Mouse (Mus musculus) stomach, embryonic 14.5 days (tissue): ENCODE data around the gene Ms4a4a. TPM values are rescaled to one million over a fixed set of nuclear protein-coding genes. Genes with fewer than 3 reads are reported as not detected.

Experiments used
- ATAC-seq: fragments of 200-750 bp; cut with Nextera tagmentation; 2 replicates; pipeline ENCODE4 v1.8.0; 2017; ENCODE audit warnings: low read depth, moderate TSS enrichment; ENCODE audit not compliant: insufficient number of reproducible peaks, insufficient read depth, low FRiP score
- H3K27ac ChIP-seq: fragments of 300-500 bp; sonication (generic); 2 replicates; pipeline ENCODE4 v1.5.1; 2014; ENCODE audit warnings: mild to moderate bottlenecking, low read length, moderate library complexity, mixed read lengths
- H3K27me3 ChIP-seq: fragments of 300-500 bp; sonication (generic); 2 replicates; pipeline ENCODE4 v1.6.1; 2014; ENCODE audit warnings: low read length, control low read depth, mixed read lengths; ENCODE audit not compliant: control insufficient read depth, insufficient read depth
- H3K36me3 ChIP-seq: fragments of 300-500 bp; sonication (generic); 2 replicates; pipeline ENCODE4 v1.6.1; 2014; ENCODE audit warnings: mild to moderate bottlenecking, control low read depth, low read length, moderate library complexity, mixed read lengths; ENCODE audit not compliant: control insufficient read depth, insufficient read depth
- H3K4me1 ChIP-seq: fragments of 300-500 bp; sonication (generic); 2 replicates; pipeline ENCODE4 v1.6.1; 2014; ENCODE audit warnings: low read length, control low read depth, mixed read lengths; ENCODE audit not compliant: control insufficient read depth, insufficient read depth
- H3K4me2 ChIP-seq: fragments of 300-500 bp; sonication (generic); replicated peaks from 2 replicates; pipeline ENCODE4 v1.6.1; 2014; ENCODE audit warnings: low read depth, low read length, control low read depth
- H3K4me3 ChIP-seq: fragments of 300-500 bp; sonication (generic); 2 replicates; pipeline ENCODE4 v1.5.1; 2014; ENCODE audit warnings: low read depth, low read length, control low read depth
- H3K9ac ChIP-seq: fragments of 300-500 bp; sonication (generic); replicated peaks from 2 replicates; pipeline ENCODE4 v1.6.1; 2014; ENCODE audit warnings: low read depth, mild to moderate bottlenecking, control low read depth, low read length, moderate library complexity, mixed read lengths
- H3K9me3 ChIP-seq: fragments of 300-500 bp; sonication (generic); 2 replicates; pipeline ENCODE4 v1.6.1; 2016; ENCODE audit warnings: low read depth, low read length, control low read depth; ENCODE audit not compliant: control insufficient read depth
- WGBS: fragments of 180-500 bp; shearing (Covaris S2); extraction: QIAGEN DNeasy Blood & Tissue Kit; methylation state at CpG from one replicate; pipeline ENCODE4 v1.1.7; 2014; 5-methylcytosine and 5-hydroxymethylcytosine counted together
- polyA plus RNA-seq: library from polyadenylated mRNA; unstranded; fragments of >200 nt; fragmentation: Nextera tagmentation; extraction: Ambion mirVana; gene quantifications from 2 replicates; pipeline ENCODE4 v1.2.1, GENCODE M21; 2014

Gene Ms4a4a
- polyA plus RNA-seq = 7.2 and 7.9 TPM in 2 replicates

- 74% methylated on average over 2 of the region's 2 CpGs for WGBS
- Histone ChIP-seq H3K4me1 (no peaks in the 10 kb centered on the region), H3K36me3 (no peaks in the 10 kb centered on the region), H3K4me3 (no peak within 1 kb of the TSS), H3K27me3 (no peaks in the 10 kb centered on the region), H3K27ac (no peak within 1 kb of the TSS), H3K4me2 (no peak within 1 kb of the TSS), H3K9me3 (no peaks in the 10 kb centered on the region), H3K9ac (no peak within 1 kb of the TSS)
- no peak for ATAC-seq
These were observed at the start of gene Ms4a4a for GRCm38 (mm10) chr19:11375273-11375672. Ms4a4a (plus strand) TSS chr19:11375523.

- Histone ChIP-seq H3K4me2 (no peak within 1 kb of the TSS), H3K4me3 (no peak within 1 kb of the TSS), H3K9ac (no peak within 1 kb of the TSS), H3K36me3 (no peaks in the 10 kb centered on the region), H3K9me3 (no peaks in the 10 kb centered on the region), H3K27ac (no peak within 1 kb of the TSS), H3K4me1 (no peaks in the 10 kb centered on the region), H3K27me3 (no peaks in the 10 kb centered on the region)
- ATAC-seq = no peak
- 78% methylated on average over 6 of the region's 6 CpGs for WGBS
These were observed 39.4 kb upstream of the Ms4a4a start, which contains the start of gene Ms4a7 for GRCm38 (mm10) chr19:11335932-11336331. Ms4a7 (minus strand) TSS chr19:11336146.

- H3K9me3 ChIP-seq = no peaks in the 10 kb centered on the region
- H3K27me3 ChIP-seq = no peaks in the 10 kb centered on the region
- ATAC-seq = no peak
- no peak overlapping the region for H3K4me3 ChIP-seq
- H3K9ac ChIP-seq = no peak overlapping the region
- H3K27ac ChIP-seq = no peak overlapping the region
- no peaks in the 10 kb centered on the region for H3K36me3 ChIP-seq
- H3K4me2 ChIP-seq = no peak overlapping the region
- no peaks in the 10 kb centered on the region for H3K4me1 ChIP-seq
These were observed 32.2 kb upstream of the Ms4a4a start for GRCm38 (mm10) chr19:11343147-11343546.

GRCm38 (mm10) chr19:11343992-11344391, 31.3 kb upstream of the Ms4a4a start:
- Histone ChIP-seq H3K4me2 (no peak overlapping the region), H3K36me3 (no peaks in the 10 kb centered on the region), H3K9me3 (no peaks in the 10 kb centered on the region), H3K27ac (no peak overlapping the region), H3K27me3 (no peaks in the 10 kb centered on the region), H3K4me1 (no peaks in the 10 kb centered on the region), H3K9ac (no peak overlapping the region), H3K4me3 (no peak overlapping the region)
- no peak for ATAC-seq

GRCm38 (mm10) chr19:11349698-11350481, 25.4 kb upstream of the Ms4a4a start:
- H3K4me1 ChIP-seq = no peaks in the 10 kb centered on the region
- no peaks in the 10 kb centered on the region for H3K36me3 ChIP-seq
- H3K27me3 ChIP-seq = no peaks in the 10 kb centered on the region
- H3K9me3 ChIP-seq = no peaks in the 10 kb centered on the region
- no peak overlapping the region for H3K4me3 ChIP-seq
- no peak overlapping the region for H3K9ac ChIP-seq
- H3K4me2 ChIP-seq = no peak overlapping the region
- H3K27ac ChIP-seq = no peak overlapping the region
- WGBS = 53% methylated on average over 7 of the region's 7 CpGs
- no peak for ATAC-seq

- Histone ChIP-seq H3K9me3 (no peaks in the 10 kb centered on the region), H3K36me3 (no peaks in the 10 kb centered on the region), H3K4me2 (no peak overlapping the region), H3K4me3 (no peak overlapping the region), H3K9ac (no peak overlapping the region), H3K27ac (no peak overlapping the region), H3K27me3 (no peaks in the 10 kb centered on the region), H3K4me1 (no peaks in the 10 kb centered on the region)
- 47% methylated on average over 3 of the region's 3 CpGs for WGBS
- ATAC-seq = no peak
These were observed 23.4 kb upstream of the Ms4a4a start for GRCm38 (mm10) chr19:11351878-11352277.

- no peaks in the 10 kb centered on the region for H3K36me3 ChIP-seq
- H3K27ac ChIP-seq = no peak overlapping the region
- H3K9ac ChIP-seq = no peak overlapping the region
- 78% methylated on average over 7 of the region's 7 CpGs for WGBS
- H3K4me3 ChIP-seq = no peak overlapping the region
- no peak for ATAC-seq
- no peaks in the 10 kb centered on the region for H3K27me3 ChIP-seq
- no peaks in the 10 kb centered on the region for H3K9me3 ChIP-seq
- no peaks in the 10 kb centered on the region for H3K4me1 ChIP-seq
- no peak overlapping the region for H3K4me2 ChIP-seq
These were observed 19.6 kb upstream of the Ms4a4a start for GRCm38 (mm10) chr19:11355730-11356129.

GRCm38 (mm10) chr19:11360106-11360505, 15.2 kb upstream of the Ms4a4a start:
- no peaks in the 10 kb centered on the region for H3K9me3 ChIP-seq
- 48% methylated on average over 3 of the region's 3 CpGs for WGBS

GRCm38 (mm10) chr19:11362002-11362401, 13.3 kb upstream of the Ms4a4a start:
- Histone ChIP-seq H3K4me2 (no peak overlapping the region), H3K4me3 (no peak overlapping the region), H3K9ac (no peak overlapping the region), H3K27ac (no peak overlapping the region), H3K36me3 (no peaks in the 10 kb centered on the region), H3K9me3 (no peaks in the 10 kb centered on the region), H3K27me3 (no peaks in the 10 kb centered on the region), H3K4me1 (no peaks in the 10 kb centered on the region)
- no peak for ATAC-seq

More at GRCm38 (mm10) chr19:11360106-11360505, 15.2 kb upstream of the Ms4a4a start:
- Histone ChIP-seq H3K4me3 (no peak overlapping the region), H3K9ac (no peak overlapping the region), H3K36me3 (no peaks in the 10 kb centered on the region), H3K27ac (no peak overlapping the region), H3K4me1 (no peaks in the 10 kb centered on the region), H3K27me3 (no peaks in the 10 kb centered on the region), H3K4me2 (no peak overlapping the region)
- ATAC-seq = no peak
